Mouse (Mus musculus): ENCODE results near the gene Olfr342. TPM values are rescaled to one million over a fixed set of nuclear protein-coding genes. Genes with fewer than 3 reads are reported as not detected.

The Olfr342 gene
- polyA plus RNA-seq (2014; fragmentation: Nextera tagmentation; extraction: Ambion mirVana) = not detected in 2 replicates

DNA sequence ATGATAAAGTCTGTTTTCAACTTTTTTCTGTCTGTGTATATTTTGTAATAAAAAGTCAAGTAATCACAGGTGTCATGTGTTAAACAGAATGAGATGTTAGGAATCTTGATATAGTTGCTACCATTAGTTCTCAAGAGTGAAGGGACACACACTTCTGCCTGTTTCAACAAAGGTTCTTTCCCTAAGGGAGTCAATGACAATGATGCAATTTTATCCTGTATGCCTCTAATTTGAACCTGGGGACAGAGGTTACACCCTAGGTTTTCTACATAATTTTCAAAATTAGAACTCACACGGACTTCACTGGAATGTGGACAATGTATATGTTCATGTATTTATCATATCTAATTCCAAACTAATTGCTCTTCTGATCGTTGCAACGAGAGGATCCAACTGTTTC is at the start of gene Olfr342:
Gene Olfr342 (plus strand): TSS at position 301 of the 400 bp plus-strand sequence.
- Histone ChIP-seq H3K4me1 (replicated peaks; ENCODE audit: control insufficient read depth, insufficient read depth, low read length) (no peaks in the 10 kb centered on the region), H3K9ac (ENCODE audit: low read length) (no peak within 1 kb of the TSS), H3K36me3 (ENCODE audit: control insufficient read depth, insufficient read depth, low read length) (no peaks in the 10 kb centered on the region), H3K4me3 (ENCODE audit: low read depth, low read length) (no peak within 1 kb of the TSS), H3K4me2 (ENCODE audit: low read length) (no peak within 1 kb of the TSS), H3K27me3 (replicated peaks; ENCODE audit: control insufficient read depth, insufficient read depth, low read length) (no peaks in the 10 kb centered on the region), H3K27ac (ENCODE audit: low read depth) (no peak within 1 kb of the TSS), H3K9me3 (ENCODE audit: control insufficient read depth, low read length) (no peaks in the 10 kb centered on the region)
- no peak for ATAC-seq (replicated peaks; ENCODE audit: low FRiP score, low TSS enrichment, low read depth)
- DNase-seq (ENCODE audit: low spot score) = no peak
- 74% methylated on average over 3 of the region's 3 CpGs for WGBS

DNA sequence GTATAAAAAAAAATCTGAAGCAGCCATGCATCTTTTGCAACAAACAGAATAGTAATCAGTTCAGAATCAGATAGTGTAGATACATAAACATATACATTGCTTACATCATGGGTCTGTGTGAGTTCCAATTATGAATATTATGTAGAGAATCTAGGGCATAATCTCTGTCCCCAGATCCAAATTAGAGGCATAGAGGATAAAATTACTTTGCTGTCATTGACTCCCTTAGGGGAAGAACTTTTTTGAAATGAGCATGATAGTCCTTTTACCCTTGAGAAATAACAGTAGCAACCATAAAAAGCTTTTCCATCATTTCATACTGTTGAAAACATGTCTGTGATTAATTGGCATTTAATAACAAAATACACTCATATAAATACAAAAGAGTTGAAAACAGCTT is 42.4 kb upstream of the Olfr342 start, which contains the start of gene Olfr341:
Gene Olfr341 (minus strand): TSS at position 101 of the 400 bp plus-strand sequence.
- no peaks in the 10 kb centered on the region for H3K4me1 ChIP-seq (replicated peaks; ENCODE audit: control insufficient read depth, insufficient read depth, low read length)
- no peak within 1 kb of the TSS for H3K27ac ChIP-seq (ENCODE audit: low read depth)
- no peak within 1 kb of the TSS for H3K4me3 ChIP-seq (ENCODE audit: low read depth, low read length)
- ATAC-seq (replicated peaks; ENCODE audit: low FRiP score, low TSS enrichment, low read depth) (no peak), DNase-seq (ENCODE audit: low spot score) (no peak)
- no peaks in the 10 kb centered on the region for H3K9me3 ChIP-seq (ENCODE audit: control insufficient read depth, low read length)
- no peak within 1 kb of the TSS for H3K4me2 ChIP-seq (ENCODE audit: low read length)
- H3K27me3 ChIP-seq (replicated peaks; ENCODE audit: control insufficient read depth, insufficient read depth, low read length) = no peaks in the 10 kb centered on the region
- H3K9ac ChIP-seq (ENCODE audit: low read length) = no peak within 1 kb of the TSS
- H3K36me3 ChIP-seq (ENCODE audit: control insufficient read depth, insufficient read depth, low read length) = no peaks in the 10 kb centered on the region

DNA sequence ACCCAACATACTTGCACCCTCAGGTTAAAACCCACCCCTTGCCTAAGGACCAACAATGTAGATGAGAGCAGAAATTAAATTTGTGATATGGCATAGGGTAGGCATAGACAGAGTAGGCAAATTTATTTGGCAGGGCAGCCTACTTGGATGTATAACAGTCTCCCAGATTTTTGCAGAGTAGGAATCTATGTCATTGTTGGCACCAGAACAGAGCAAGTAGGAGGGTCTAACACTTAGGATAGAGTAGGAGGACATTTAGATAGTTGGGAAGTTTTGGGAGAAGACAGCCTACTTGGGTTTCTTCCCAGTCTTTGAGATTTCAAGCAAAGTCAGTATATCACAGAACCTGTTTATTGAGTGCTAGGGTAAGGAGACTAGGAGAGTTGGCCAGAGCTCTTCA is 40.4 kb downstream of the Olfr342 start:
- H3K4me3 ChIP-seq (ENCODE audit: low read depth, low read length) = no peak overlapping the region
- H3K4me1 ChIP-seq (replicated peaks; ENCODE audit: control insufficient read depth, insufficient read depth, low read length) = no peaks in the 10 kb centered on the region
- no peak for ATAC-seq (replicated peaks; ENCODE audit: low FRiP score, low TSS enrichment, low read depth)
- no peak overlapping the region for H3K27ac ChIP-seq (ENCODE audit: low read depth)
- DNase-seq (ENCODE audit: low spot score) = no peak
- H3K27me3 ChIP-seq (replicated peaks; ENCODE audit: control insufficient read depth, insufficient read depth, low read length) = no peaks in the 10 kb centered on the region
- no peak overlapping the region for H3K9ac ChIP-seq (ENCODE audit: low read length)
- no peaks in the 10 kb centered on the region for H3K36me3 ChIP-seq (ENCODE audit: control insufficient read depth, insufficient read depth, low read length)
- H3K9me3 ChIP-seq (ENCODE audit: control insufficient read depth, low read length) = no peaks in the 10 kb centered on the region
- no peak overlapping the region for H3K4me2 ChIP-seq (ENCODE audit: low read length)

DNA sequence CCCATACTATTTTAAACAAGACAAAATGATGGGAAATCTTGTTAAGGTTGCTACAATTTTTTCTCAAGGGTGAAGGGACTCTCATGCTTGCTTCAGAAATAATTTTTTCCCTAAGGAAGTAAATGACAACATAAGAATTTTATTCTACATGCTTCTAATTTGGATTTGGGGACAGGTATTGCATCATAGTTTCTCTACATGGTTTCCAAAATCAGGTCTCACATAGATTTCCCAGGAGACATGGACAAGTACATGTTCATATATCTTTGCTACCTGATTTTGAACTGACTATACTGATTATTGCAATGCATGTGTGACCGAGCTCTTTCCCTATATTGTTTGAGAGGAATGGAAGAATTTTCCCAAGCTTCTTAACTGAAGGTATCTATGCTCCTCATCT is 41.6 kb downstream of the Olfr342 start, which contains the start of gene Olfr344:
Gene Olfr344 (plus strand): TSS at position 301 of the 400 bp plus-strand sequence.
- Histone ChIP-seq H3K27me3 (replicated peaks; ENCODE audit: control insufficient read depth, insufficient read depth, low read length) (no peaks in the 10 kb centered on the region), H3K9ac (ENCODE audit: low read length) (no peak within 1 kb of the TSS), H3K36me3 (ENCODE audit: control insufficient read depth, insufficient read depth, low read length) (no peaks in the 10 kb centered on the region), H3K27ac (ENCODE audit: low read depth) (no peak within 1 kb of the TSS), H3K4me2 (ENCODE audit: low read length) (no peak within 1 kb of the TSS), H3K4me1 (replicated peaks; ENCODE audit: control insufficient read depth, insufficient read depth, low read length) (no peaks in the 10 kb centered on the region), H3K9me3 (ENCODE audit: control insufficient read depth, low read length) (no peaks in the 10 kb centered on the region), H3K4me3 (ENCODE audit: low read depth, low read length) (no peak within 1 kb of the TSS)
- 94% methylated on average over 1 of the region's 1 CpGs for WGBS
- DNase-seq (ENCODE audit: low spot score) = no peak
- no peak for ATAC-seq (replicated peaks; ENCODE audit: low FRiP score, low TSS enrichment, low read depth)

DNA sequence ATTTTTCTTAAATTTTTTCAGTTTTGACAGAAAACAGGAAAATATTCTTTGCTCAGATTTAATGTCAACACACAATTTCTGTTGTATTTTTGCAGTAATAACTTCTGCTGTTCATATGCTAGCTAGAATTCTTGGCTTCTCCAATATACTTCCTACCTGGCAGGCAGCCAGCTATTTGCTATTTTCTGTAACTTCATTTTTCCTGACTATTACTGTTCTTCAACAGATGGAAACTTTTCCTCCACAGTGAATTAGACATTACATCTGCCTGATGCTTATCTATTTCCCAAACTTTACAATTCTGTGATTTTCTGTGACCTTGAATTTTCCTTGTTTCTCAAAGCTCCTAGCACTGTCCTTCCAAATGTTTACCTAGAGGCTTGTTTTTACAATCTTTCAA is 42.2 kb downstream of the Olfr342 start:
- H3K4me2 ChIP-seq (ENCODE audit: low read length) = no peak overlapping the region
- DNase-seq (ENCODE audit: low spot score) (no peak), ATAC-seq (replicated peaks; ENCODE audit: low FRiP score, low TSS enrichment, low read depth) (no peak)
- H3K4me1 ChIP-seq (replicated peaks; ENCODE audit: control insufficient read depth, insufficient read depth, low read length) = no peaks in the 10 kb centered on the region
- no peaks in the 10 kb centered on the region for H3K27me3 ChIP-seq (replicated peaks; ENCODE audit: control insufficient read depth, insufficient read depth, low read length)
- H3K9me3 ChIP-seq (ENCODE audit: control insufficient read depth, low read length) = no peaks in the 10 kb centered on the region
- H3K36me3 ChIP-seq (ENCODE audit: control insufficient read depth, insufficient read depth, low read length) = no peaks in the 10 kb centered on the region
- H3K4me3 ChIP-seq (ENCODE audit: low read depth, low read length) = no peak overlapping the region
- no peak overlapping the region for H3K27ac ChIP-seq (ENCODE audit: low read depth)
- no peak overlapping the region for H3K9ac ChIP-seq (ENCODE audit: low read length)

DNA sequence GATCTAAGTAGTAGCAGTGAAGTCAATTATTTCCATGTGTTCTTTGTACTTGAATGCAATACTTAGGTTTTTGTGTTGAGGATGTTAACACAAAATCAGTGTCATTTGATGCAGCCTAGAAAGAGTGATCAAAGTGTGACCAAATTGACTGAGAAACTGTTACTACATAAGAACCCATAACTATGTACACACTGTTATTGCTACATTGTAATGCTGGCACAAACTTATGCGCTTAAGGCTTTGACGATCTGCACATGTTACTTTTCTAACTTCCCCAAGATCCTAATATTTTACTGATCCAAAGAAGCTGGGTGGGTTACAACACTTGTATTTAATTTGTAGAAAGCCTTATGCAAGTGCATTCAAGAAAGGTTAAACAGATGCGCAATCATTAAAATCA is 43.0 kb downstream of the Olfr342 start:
- ATAC-seq (replicated peaks; ENCODE audit: low FRiP score, low TSS enrichment, low read depth) (no peak), DNase-seq (ENCODE audit: low spot score) (no peak)
- H3K27me3 ChIP-seq (replicated peaks; ENCODE audit: control insufficient read depth, insufficient read depth, low read length) = no peaks in the 10 kb centered on the region
- H3K4me3 ChIP-seq (ENCODE audit: low read depth, low read length) = no peak overlapping the region
- H3K9me3 ChIP-seq (ENCODE audit: control insufficient read depth, low read length) = no peaks in the 10 kb centered on the region
- H3K9ac ChIP-seq (ENCODE audit: low read length) = no peak overlapping the region
- no peaks in the 10 kb centered on the region for H3K36me3 ChIP-seq (ENCODE audit: control insufficient read depth, insufficient read depth, low read length)
- H3K4me1 ChIP-seq (replicated peaks; ENCODE audit: control insufficient read depth, insufficient read depth, low read length) = no peaks in the 10 kb centered on the region
- no peak overlapping the region for H3K27ac ChIP-seq (ENCODE audit: low read depth)
- WGBS = 94% methylated on average over 3 of the region's 3 CpGs
- H3K4me2 ChIP-seq (ENCODE audit: low read length) = no peak overlapping the region

Other genes with a start within 250 kb of the Olfr342 start
- gene Olfr338, start 151.5 kb upstream of the Olfr342 start, polyA plus RNA-seq (2014; fragmentation: Nextera tagmentation; extraction: Ambion mirVana) = 0.05 TPM in 1 of 2 replicates, not detected in the other
- gene Olfr339, start 106.1 kb upstream of the Olfr342 start, polyA plus RNA-seq (2014; fragmentation: Nextera tagmentation; extraction: Ambion mirVana) = not detected in 2 replicates
- not detected in 2 replicates for gene Olfr340, start 72.4 kb upstream of the Olfr342 start, polyA plus RNA-seq (2014; fragmentation: Nextera tagmentation; extraction: Ambion mirVana)
- gene Olfr341, start 42.5 kb upstream of the Olfr342 start, polyA plus RNA-seq (2014; fragmentation: Nextera tagmentation; extraction: Ambion mirVana) = not detected in 2 replicates
- gene Olfr344, start 41.7 kb downstream of the Olfr342 start, polyA plus RNA-seq (2014; fragmentation: Nextera tagmentation; extraction: Ambion mirVana) = not detected in 2 replicates
- gene Olfr345, start 115.0 kb downstream of the Olfr342 start, polyA plus RNA-seq (2014; fragmentation: Nextera tagmentation; extraction: Ambion mirVana) = not detected in 2 replicates
- not detected in 2 replicates for gene Olfr346, start 160.8 kb downstream of the Olfr342 start, polyA plus RNA-seq (2014; fragmentation: Nextera tagmentation; extraction: Ambion mirVana)
- gene Olfr347, start 206.9 kb downstream of the Olfr342 start, polyA plus RNA-seq (2014; fragmentation: Nextera tagmentation; extraction: Ambion mirVana) = not detected in 2 replicates